Mouse (Mus musculus): ENCODE measurements around the gene Slc36a1. TPM values are rescaled to one million over a fixed set of nuclear protein-coding genes. Genes with fewer than 3 reads are reported as not detected.

The Slc36a1 gene
- polyA plus RNA-seq, 1 experiment from 2014 or later, result 2.4 TPM

GRCm38 (mm10) chr11:55170501-55170900 lies 33.6 kb upstream of the Slc36a1 start:
- Histone ChIP-seq H3K27me3 (replicated peaks; ENCODE audit: control insufficient read depth, insufficient read depth, low read length) (no peaks in the 10 kb centered on the region), H3K9me3 (ENCODE audit: control insufficient read depth, low read length) (no peaks in the 10 kb centered on the region), H3K4me1 (ENCODE audit: control insufficient read depth, insufficient read depth, low read length) (no peaks in the 10 kb centered on the region), H3K4me3 (ENCODE audit: low read length) (no peak overlapping the region), H3K27ac (ENCODE audit: low read length) (no peak overlapping the region), H3K9ac (ENCODE audit: low read depth, low read length) (no peak overlapping the region), H3K4me2 (ENCODE audit: low read depth, low read length) (no peak overlapping the region), H3K36me3 (ENCODE audit: control insufficient read depth, insufficient read depth, low read length) (no peaks in the 10 kb centered on the region)
- ATAC-seq, result no peak
- WGBS, result 72% methylated on average over 4 of the region's 4 CpGs

- H3K9ac ChIP-seq (ENCODE audit: low read depth, low read length), result no peak overlapping the region
- H3K36me3 ChIP-seq (ENCODE audit: control insufficient read depth, insufficient read depth, low read length), result no peaks in the 10 kb centered on the region
- no peak overlapping the region for H3K4me2 ChIP-seq (ENCODE audit: low read depth, low read length)
- WGBS, result 83% methylated on average over 4 of the region's 4 CpGs
- no peak overlapping the region for H3K27ac ChIP-seq (ENCODE audit: low read length)
- H3K9me3 ChIP-seq (ENCODE audit: control insufficient read depth, low read length), result no peaks in the 10 kb centered on the region
- no peaks in the 10 kb centered on the region for H3K27me3 ChIP-seq (replicated peaks; ENCODE audit: control insufficient read depth, insufficient read depth, low read length)
- H3K4me1 ChIP-seq (ENCODE audit: control insufficient read depth, insufficient read depth, low read length), result no peaks in the 10 kb centered on the region
- no peak for ATAC-seq
- H3K4me3 ChIP-seq (ENCODE audit: low read length), result no peak overlapping the region
Measured at GRCm38 (mm10) chr11:55178830-55179229, 25.3 kb upstream of the Slc36a1 start.

GRCm38 (mm10) chr11:55179856-55180255 lies 24.3 kb upstream of the Slc36a1 start:
- no peak overlapping the region for H3K9ac ChIP-seq (ENCODE audit: low read depth, low read length)
- H3K9me3 ChIP-seq (ENCODE audit: control insufficient read depth, low read length), result no peaks in the 10 kb centered on the region
- H3K36me3 ChIP-seq (ENCODE audit: control insufficient read depth, insufficient read depth, low read length), result no peaks in the 10 kb centered on the region
- no peak overlapping the region for H3K27ac ChIP-seq (ENCODE audit: low read length)
- H3K4me1 ChIP-seq (ENCODE audit: control insufficient read depth, insufficient read depth, low read length), result 0 out of 2 replicates have a peak, but pooled peaks cover 2% of the 10 kb centered on the region
- WGBS, result 75% methylated on average over 3 of the region's 3 CpGs
- no peaks in the 10 kb centered on the region for H3K27me3 ChIP-seq (replicated peaks; ENCODE audit: control insufficient read depth, insufficient read depth, low read length)
- ATAC-seq, result no peak
- H3K4me3 ChIP-seq (ENCODE audit: low read length), result no peak overlapping the region
- no peak overlapping the region for H3K4me2 ChIP-seq (ENCODE audit: low read depth, low read length)

- Histone ChIP-seq H3K4me2 (ENCODE audit: low read depth, low read length) (no peak overlapping the region), H3K36me3 (ENCODE audit: control insufficient read depth, insufficient read depth, low read length) (no peaks in the 10 kb centered on the region), H3K9me3 (ENCODE audit: control insufficient read depth, low read length) (no peaks in the 10 kb centered on the region), H3K27ac (ENCODE audit: low read length) (no peak overlapping the region), H3K27me3 (replicated peaks; ENCODE audit: control insufficient read depth, insufficient read depth, low read length) (no peaks in the 10 kb centered on the region), H3K4me1 (ENCODE audit: control insufficient read depth, insufficient read depth, low read length) (0 out of 2 replicates have a peak, but pooled peaks cover 3% of the 10 kb centered on the region), H3K9ac (ENCODE audit: low read depth, low read length) (no peak overlapping the region), H3K4me3 (ENCODE audit: low read length) (no peak overlapping the region)
- no peak for ATAC-seq
- 45% methylated on average over 7 of the region's 7 CpGs for WGBS
Measured at GRCm38 (mm10) chr11:55183124-55183523, 21.0 kb upstream of the Slc36a1 start.

- WGBS, result 83% methylated on average over 5 of the region's 5 CpGs
- no peak overlapping the region for H3K9ac ChIP-seq (ENCODE audit: low read depth, low read length)
- no peaks in the 10 kb centered on the region for H3K9me3 ChIP-seq (ENCODE audit: control insufficient read depth, low read length)
- 0 out of 2 replicates have a peak, but pooled peaks cover 3% of the 10 kb centered on the region for H3K4me1 ChIP-seq (ENCODE audit: control insufficient read depth, insufficient read depth, low read length)
- H3K4me2 ChIP-seq (ENCODE audit: low read depth, low read length), result no peak overlapping the region
- ATAC-seq, result no peak
- no peak overlapping the region for H3K27ac ChIP-seq (ENCODE audit: low read length)
- no peak overlapping the region for H3K4me3 ChIP-seq (ENCODE audit: low read length)
- H3K27me3 ChIP-seq (replicated peaks; ENCODE audit: control insufficient read depth, insufficient read depth, low read length), result no peaks in the 10 kb centered on the region
- H3K36me3 ChIP-seq (ENCODE audit: control insufficient read depth, insufficient read depth, low read length), result no peaks in the 10 kb centered on the region
Measured at GRCm38 (mm10) chr11:55184246-55184645, 19.9 kb upstream of the Slc36a1 start.

- Histone ChIP-seq H3K27me3 (replicated peaks; ENCODE audit: control insufficient read depth, insufficient read depth, low read length) (no peaks in the 10 kb centered on the region), H3K36me3 (ENCODE audit: control insufficient read depth, insufficient read depth, low read length) (no peaks in the 10 kb centered on the region), H3K9ac (ENCODE audit: low read depth, low read length) (no peak within 1 kb of the TSS), H3K9me3 (ENCODE audit: control insufficient read depth, low read length) (no peaks in the 10 kb centered on the region), H3K27ac (ENCODE audit: low read length) (no peak within 1 kb of the TSS), H3K4me2 (ENCODE audit: low read depth, low read length) (no peak within 1 kb of the TSS), H3K4me1 (ENCODE audit: control insufficient read depth, insufficient read depth, low read length) (0 out of 2 replicates have a peak, but pooled peaks cover 3% of the 10 kb centered on the region), H3K4me3 (ENCODE audit: low read length) (no peak within 1 kb of the TSS)
- no peak for ATAC-seq
- 26% methylated on average over 10 of the region's 10 CpGs for WGBS
Measured at GRCm38 (mm10) chr11:55184733-55185291, 19.3 kb upstream of the Slc36a1 start, which contains the start of gene Slc36a2. Gene Slc36a2, minus strand, starts transcription at chr11:55185077.

- H3K9me3 ChIP-seq (ENCODE audit: control insufficient read depth, low read length), result no peaks in the 10 kb centered on the region
- H3K36me3 ChIP-seq (ENCODE audit: control insufficient read depth, insufficient read depth, low read length), result no peaks in the 10 kb centered on the region
- no peak overlapping the region for H3K4me2 ChIP-seq (ENCODE audit: low read depth, low read length)
- ATAC-seq, result no peak
- H3K4me1 ChIP-seq (ENCODE audit: control insufficient read depth, insufficient read depth, low read length), result 0 out of 2 replicates have a peak, but pooled peaks cover 3% of the 10 kb centered on the region
- H3K9ac ChIP-seq (ENCODE audit: low read depth, low read length), result no peak overlapping the region
- no peak overlapping the region for H3K4me3 ChIP-seq (ENCODE audit: low read length)
- no peak overlapping the region for H3K27ac ChIP-seq (ENCODE audit: low read length)
- no peaks in the 10 kb centered on the region for H3K27me3 ChIP-seq (replicated peaks; ENCODE audit: control insufficient read depth, insufficient read depth, low read length)
- WGBS, result 81% methylated on average over 4 of the region's 4 CpGs
Measured at GRCm38 (mm10) chr11:55187292-55187691, 16.9 kb upstream of the Slc36a1 start.

GRCm38 (mm10) chr11:55187777-55188176 lies 16.4 kb upstream of the Slc36a1 start:
- H3K27me3 ChIP-seq (replicated peaks; ENCODE audit: control insufficient read depth, insufficient read depth, low read length), result no peaks in the 10 kb centered on the region
- no peaks in the 10 kb centered on the region for H3K9me3 ChIP-seq (ENCODE audit: control insufficient read depth, low read length)
- no peak overlapping the region for H3K27ac ChIP-seq (ENCODE audit: low read length)
- H3K4me1 ChIP-seq (ENCODE audit: control insufficient read depth, insufficient read depth, low read length), result 0 out of 2 replicates have a peak, but pooled peaks cover 3% of the 10 kb centered on the region
- no peak overlapping the region for H3K4me2 ChIP-seq (ENCODE audit: low read depth, low read length)
- H3K9ac ChIP-seq (ENCODE audit: low read depth, low read length), result no peak overlapping the region
- 85% methylated on average over 6 of the region's 6 CpGs for WGBS
- no peak for ATAC-seq
- H3K4me3 ChIP-seq (ENCODE audit: low read length), result no peak overlapping the region
- H3K36me3 ChIP-seq (ENCODE audit: control insufficient read depth, insufficient read depth, low read length), result no peaks in the 10 kb centered on the region

- Histone ChIP-seq H3K36me3 (ENCODE audit: control insufficient read depth, insufficient read depth, low read length) (no peaks in the 10 kb centered on the region), H3K4me1 (ENCODE audit: control insufficient read depth, insufficient read depth, low read length) (no peaks in the 10 kb centered on the region), H3K9me3 (ENCODE audit: control insufficient read depth, low read length) (no peaks in the 10 kb centered on the region), H3K9ac (ENCODE audit: low read depth, low read length) (no peak overlapping the region), H3K4me3 (ENCODE audit: low read length) (no peak overlapping the region), H3K27me3 (replicated peaks; ENCODE audit: control insufficient read depth, insufficient read depth, low read length) (no peaks in the 10 kb centered on the region), H3K4me2 (ENCODE audit: low read depth, low read length) (no peak overlapping the region), H3K27ac (ENCODE audit: low read length) (no peak overlapping the region)
- no peak for ATAC-seq
- WGBS, result 81% methylated on average over 3 of the region's 3 CpGs
Measured at GRCm38 (mm10) chr11:55190216-55190615, 13.9 kb upstream of the Slc36a1 start.

- 52% methylated on average over 6 of the region's 6 CpGs for WGBS
- Histone ChIP-seq H3K27ac (ENCODE audit: low read length) (no peak overlapping the region), H3K4me3 (ENCODE audit: low read length) (no peak overlapping the region), H3K9me3 (ENCODE audit: control insufficient read depth, low read length) (no peaks in the 10 kb centered on the region), H3K4me1 (ENCODE audit: control insufficient read depth, insufficient read depth, low read length) (no peaks in the 10 kb centered on the region), H3K36me3 (ENCODE audit: control insufficient read depth, insufficient read depth, low read length) (no peaks in the 10 kb centered on the region), H3K9ac (ENCODE audit: low read depth, low read length) (no peak overlapping the region), H3K4me2 (ENCODE audit: low read depth, low read length) (no peak overlapping the region), H3K27me3 (replicated peaks; ENCODE audit: control insufficient read depth, insufficient read depth, low read length) (no peaks in the 10 kb centered on the region)
- ATAC-seq, result no peak
Measured at GRCm38 (mm10) chr11:55197086-55197485, 7.1 kb upstream of the Slc36a1 start.
